Mouse (Mus musculus) MEL (cell line): Measurements from ENCODE around the gene Grsf1. TPM values are rescaled to one million over a fixed set of nuclear protein-coding genes. Genes with fewer than 3 reads are reported as not detected.

Experiments
- DNase-seq: peaks from one replicate; pipeline ENCODE4 v3.0.0; 2011; ENCODE audit warnings: low read depth, low spot score
- H3K27ac ChIP-seq: 2 replicates; pipeline ENCODE4 v1.5.1; 2012; ENCODE audit warnings: low read depth, mild to moderate bottlenecking, control low read depth, low read length, moderate library complexity; ENCODE audit not compliant: control insufficient read depth
- H3K27me3 ChIP-seq, 2 experiments: fragments of 150-350 bp in 1 of 2; sonication (generic) in 1 of 2; 2 replicates each; pipeline ENCODE4 v1.6.1; 2012; ENCODE audit warnings: low read length in 2 of 2, mild to moderate bottlenecking in 2 of 2, improper control_type of control experiment in 1 of 2, moderate library complexity in 1 of 2; ENCODE audit not compliant: insufficient read depth in 2 of 2, control insufficient read depth in 1 of 2
- H3K36me3 ChIP-seq, 2 experiments: 2 replicates each; pipeline ENCODE4 v1.6.1; 2012 to 2014; ENCODE audit warnings: low read length in 2 of 2, improper control_type of control experiment in 1 of 2, inconsistent platforms in 1 of 2, mild to moderate bottlenecking in 1 of 2; ENCODE audit not compliant: insufficient read depth in 2 of 2, control insufficient read depth in 1 of 2
- H3K4me1 ChIP-seq, 2 experiments: fragments of 150-350 bp in 1 of 2; sonication (generic) in 1 of 2; 2 replicates each; pipeline ENCODE4 v1.6.1; 2012; ENCODE audit warnings: low read length in 2 of 2, improper control_type of control experiment in 1 of 2, mild to moderate bottlenecking in 1 of 2; ENCODE audit not compliant: insufficient read depth in 2 of 2, control insufficient read depth in 1 of 2
- H3K4me3 ChIP-seq, 2 experiments: fragments of 150-350 bp in 1 of 2; sonication (generic) in 1 of 2; 2 replicates each; pipeline ENCODE4 v1.5.1; 2012; ENCODE audit warnings: low read depth in 2 of 2, low read length in 2 of 2, mild to moderate bottlenecking in 2 of 2, moderate library complexity in 2 of 2, control low read depth in 1 of 2, improper control_type of control experiment in 1 of 2; ENCODE audit not compliant: control insufficient read depth in 1 of 2, insufficient read depth in 1 of 2
- H3K79me2 ChIP-seq: 2 replicates; pipeline ENCODE4 v1.6.1; 2012; ENCODE audit warnings: mild to moderate bottlenecking, low read length, moderate library complexity; ENCODE audit not compliant: control insufficient read depth, poor library complexity, insufficient read depth
- H3K9ac ChIP-seq: 2 replicates; pipeline ENCODE4 v1.6.1; 2012; ENCODE audit warnings: low read depth, mild to moderate bottlenecking, control low read depth, low read length, moderate library complexity; ENCODE audit not compliant: control insufficient read depth, poor library complexity, severe bottlenecking
- H3K9me3 ChIP-seq: fragments of 150-350 bp; sonication (generic); replicated peaks from 2 replicates; pipeline ENCODE4 v1.6.1; 2012; ENCODE audit warnings: mild to moderate bottlenecking, low read length, improper control_type of control experiment, moderate library complexity; ENCODE audit not compliant: insufficient read depth
- BHLHE40 ChIP-seq: IDR thresholded peaks from 2 replicates; pipeline ENCODE4 v1.6.1; 2012; ENCODE audit warnings: low read depth, mild to moderate bottlenecking, inconsistent platforms, low read length, improper control_type of control experiment, borderline replicate concordance
- CHD1 ChIP-seq: IDR thresholded peaks from 2 replicates; pipeline ENCODE4 v1.6.1; 2012; ENCODE audit warnings: low read depth, mild to moderate bottlenecking, inconsistent platforms, low read length, improper control_type of control experiment
- CHD2 ChIP-seq: IDR thresholded peaks from 2 replicates; pipeline ENCODE4 v1.6.1; 2011; ENCODE audit warnings: low read length, improper control_type of control experiment
- E2F4 ChIP-seq: IDR thresholded peaks from 2 replicates; pipeline ENCODE4 v1.6.1; 2011; ENCODE audit warnings: low read depth, low read length, improper control_type of control experiment, borderline replicate concordance
- ETS1 ChIP-seq: IDR thresholded peaks from 2 replicates; pipeline ENCODE4 v1.6.1; 2012; ENCODE audit warnings: low read depth, mild to moderate bottlenecking, inconsistent platforms, low read length, improper control_type of control experiment, moderate library complexity
- HCFC1 ChIP-seq: IDR thresholded peaks from 2 replicates; pipeline ENCODE4 v1.6.1; 2012; ENCODE audit warnings: low read depth, mild to moderate bottlenecking, inconsistent platforms, low read length, improper control_type of control experiment, moderate library complexity
- JUND ChIP-seq: IDR thresholded peaks from 2 replicates; pipeline ENCODE4 v1.6.1; 2011; ENCODE audit warnings: low read depth, mild to moderate bottlenecking, improper control_type of control experiment, low read length
- KAT2A ChIP-seq: conservative IDR thresholded peaks from 2 replicates; pipeline ENCODE4 v1.6.1; 2012; ENCODE audit warnings: low read depth, low read length, improper control_type of control experiment, inconsistent platforms
- MAZ ChIP-seq: IDR thresholded peaks from 2 replicates; pipeline ENCODE4 v1.6.1; 2012; ENCODE audit warnings: low read depth, mild to moderate bottlenecking, inconsistent platforms, low read length, improper control_type of control experiment
- MXI1 ChIP-seq: IDR thresholded peaks from 2 replicates; pipeline ENCODE4 v1.6.1; 2011; ENCODE audit warnings: mild to moderate bottlenecking, low read depth, low read length, improper control_type of control experiment
- MYC ChIP-seq: IDR thresholded peaks from 2 replicates; pipeline ENCODE4 v1.6.1; 2011; ENCODE audit warnings: low read depth, mild to moderate bottlenecking, low read length, improper control_type of control experiment, moderate library complexity
- SMC3 ChIP-seq: IDR thresholded peaks from 2 replicates; pipeline ENCODE4 v1.6.1; 2011; ENCODE audit warnings: low read depth, low read length, improper control_type of control experiment
- TAL1 ChIP-seq: IDR thresholded peaks from 2 replicates; pipeline ENCODE4 v1.6.1; 2012; ENCODE audit warnings: mild to moderate bottlenecking, inconsistent platforms, low read length, moderate library complexity, mixed read lengths
- TCF12 ChIP-seq: IDR thresholded peaks from 2 replicates; pipeline ENCODE4 v1.6.1; 2014; ENCODE audit warnings: low read depth, mild to moderate bottlenecking, inconsistent platforms, low read length, improper control_type of control experiment, moderate library complexity
- UBTF ChIP-seq: IDR thresholded peaks from 2 replicates; pipeline ENCODE4 v1.6.1; 2012; ENCODE audit warnings: low read depth, mild to moderate bottlenecking, inconsistent platforms, low read length, improper control_type of control experiment, moderate library complexity, borderline replicate concordance; ENCODE audit not compliant: insufficient read depth
- ZNF384 ChIP-seq: IDR thresholded peaks from 2 replicates; pipeline ENCODE4 v1.6.1; 2012; ENCODE audit warnings: low read depth, mild to moderate bottlenecking, inconsistent platforms, low read length, improper control_type of control experiment
- polyA plus RNA-seq, 2 experiments: library from polyadenylated mRNA; stranded (reverse) in 1 of 2; unstranded in 1 of 2; fragments of >175 nt in 1 of 2; fragments of >200 nt in 1 of 2; gene quantifications; 2 replicates each; pipeline versions ENCODE4 v1.2.1 to v1.2.4; 2012; ENCODE audit warnings: low replicate concordance in 2 of 2, low read depth in 1 of 2; ENCODE audit not compliant: insufficient read length in 2 of 2, insufficient read depth in 1 of 2, missing spikeins in 1 of 2
- total RNA-seq: library from RNA; depleted of rRNA; stranded (reverse); fragments of 300-350 nt; gene quantifications from 2 replicates; pipeline ENCODE4 v1.2.3, GENCODE M21; 2012

Gene Grsf1
- total and polyA plus RNA-seq, 3 experiments, result 49.4 to 62.8 TPM; not detected in 1

GRCm38 (mm10) chr5:88711618-88712224, 35.8 kb upstream of the Grsf1 start:
- no peak for DNase-seq
- no peaks in the 10 kb centered on the region for H3K79me2 ChIP-seq
- H3K4me1 ChIP-seq, result no peaks in the 10 kb centered on the region
- H3K36me3 ChIP-seq, result no peaks in the 10 kb centered on the region
- H3K27me3 ChIP-seq, result no peaks in the 10 kb centered on the region; a peak in 1 of 4 replicates
- TF ChIP-seq MAZ (no peak), KAT2A (no peak), TAL1 (no peak), UBTF (no peak), SMC3 (no peak), ETS1 (no peak), HCFC1 (no peak), JUND (no peak), MYC (no peak), MXI1 (no peak), CHD2 (no peak), CHD1 (no peak), BHLHE40 (no peak), ZNF384 (no peak), TCF12 (no peak), E2F4 (no peak)
- TF ChIP-seq, all 39 proteins: peak for 0
- H3K4me3 ChIP-seq, result no peak overlapping the region
- no peak overlapping the region for H3K27ac ChIP-seq
- H3K9me3 ChIP-seq, result no peaks in the 10 kb centered on the region
- H3K9ac ChIP-seq, result no peak overlapping the region

GRCm38 (mm10) chr5:88711128-88711527, 35.2 kb upstream of the Grsf1 start:
- H3K27me3 ChIP-seq, result no peaks in the 10 kb centered on the region; a peak in 1 of 4 replicates
- no peaks in the 10 kb centered on the region for H3K79me2 ChIP-seq
- H3K4me3 ChIP-seq, result no peak overlapping the region
- no peak for DNase-seq
- H3K4me1 ChIP-seq, result no peaks in the 10 kb centered on the region
- no peaks in the 10 kb centered on the region for H3K9me3 ChIP-seq
- TF ChIP-seq ETS1 (no peak), CHD2 (no peak)
- H3K36me3 ChIP-seq, result no peaks in the 10 kb centered on the region
- H3K27ac ChIP-seq, result no peak overlapping the region
- no peak overlapping the region for H3K9ac ChIP-seq
